Mouse (Mus musculus) left cerebral cortex, postnatal 25 days (tissue): ENCODE measurements around the gene Emc9. TPM values are rescaled to one million over a fixed set of nuclear protein-coding genes. Genes with fewer than 3 reads are reported as not detected.

Source experiments
- DNase-seq, 2 experiments: peaks; one replicate each; pipeline ENCODE4 v3.0.0; 2022; ENCODE audit warnings: low spot score in 2 of 2, mixed read lengths in 1 of 2
- intact Hi-C: fragments of 180-260 bp; cut with DNase I; formaldehyde crosslinking; loops from one replicate; pipeline ENCODE4 v1.15.1; 2025
- total RNA-seq, 2 experiments: library from RNA; stranded (reverse); gene quantifications; 2 replicates each; pipeline ENCODE4 v1.2.3; 2021

Emc9 gene
- 10 to 100 TPM; 38.1 to 41.5 TPM for total RNA-seq

GRCm38 (mm10) chr14:55584702-55585565 is at the start of gene Emc9:
Emc9 (minus strand) TSS chr14:55585302.
- intact Hi-C loops, result no loop called here
- peak; percentile 63 to 68 for DNase-seq

GRCm38 (mm10) chr14:55629312-55629711 is 44.2 kb upstream of the Emc9 start:
- intact Hi-C loops, result loop anchor here (1.0 kb wide), 1 partner anchor 114 kb away; no protein-coding TSS in a partner anchor
- peak in 1 of 2 experiments; percentile 34 for DNase-seq

GRCm38 (mm10) chr14:55628077-55628827 is 43.1 kb upstream of the Emc9 start:
- intact Hi-C loops, result no loop called here
- no peak for DNase-seq

GRCm38 (mm10) chr14:55618486-55619195 is 33.5 kb upstream of the Emc9 start:
- DNase-seq, result no peak
- intact Hi-C loops, result no loop called here

GRCm38 (mm10) chr14:55617822-55618221 is 32.7 kb upstream of the Emc9 start, which contains the start of gene Rec8:
Rec8 (plus strand) TSS chr14:55618037.
- DNase-seq, result peak in 1 of 2 experiments; percentile 19
- intact Hi-C loops, result no loop called here

- DNase-seq, result no peak
- intact Hi-C loops, result no loop called here
These were observed 31.7 kb upstream of the Emc9 start for GRCm38 (mm10) chr14:55616844-55617243.

GRCm38 (mm10) chr14:55615876-55616275 is 30.8 kb upstream of the Emc9 start:
- intact Hi-C loops, result no loop called here
- no peak for DNase-seq

GRCm38 (mm10) chr14:55614565-55615178 is 29.6 kb upstream of the Emc9 start:
- intact Hi-C loops, result no loop called here
- DNase-seq, result no peak

- DNase-seq, result no peak
- intact Hi-C loops, result no loop called here
These were observed 28.2 kb upstream of the Emc9 start for GRCm38 (mm10) chr14:55613346-55613745.

GRCm38 (mm10) chr14:55608339-55608738 is 23.2 kb upstream of the Emc9 start:
- intact Hi-C loops, result no loop called here
- DNase-seq, result no peak

GRCm38 (mm10) chr14:55605743-55606459 is 20.8 kb upstream of the Emc9 start:
- no peak for DNase-seq
- intact Hi-C loops, result loop anchor here (2.0 kb wide), 1 partner anchor 29 kb away; the partner anchor contains the start of gene Ipo4

GRCm38 (mm10) chr14:55604823-55605222 is 19.7 kb upstream of the Emc9 start:
- DNase-seq, result no peak
- intact Hi-C loops, result loop anchor here (2.0 kb wide), 1 partner anchor 30 kb away; the partner anchor contains the start of gene Ipo4

GRCm38 (mm10) chr14:55603633-55604576 is 18.8 kb upstream of the Emc9 start:
- peak; percentile 83 to 92 for DNase-seq
- intact Hi-C loops, result loop anchor here (2.0 kb wide), 1 partner anchor 31 kb away; the partner anchor contains the start of gene Ipo4

- intact Hi-C loops, result no loop called here
- no peak for DNase-seq
These were observed 18.1 kb upstream of the Emc9 start, which contains the start of gene Irf9 for GRCm38 (mm10) chr14:55603271-55603632. Irf9 (plus strand) TSS chr14:55603571.

GRCm38 (mm10) chr14:55598521-55599390 is 13.7 kb upstream of the Emc9 start:
- intact Hi-C loops, result no loop called here
- DNase-seq, result no peak

GRCm38 (mm10) chr14:55596036-55596690 is 11.1 kb upstream of the Emc9 start:
- intact Hi-C loops, result no loop called here
- DNase-seq, result peak in 1 of 2 experiments; percentile 46
